Mouse (Mus musculus): Measurements from ENCODE around the gene Tanc1. TPM values are rescaled to one million over a fixed set of nuclear protein-coding genes. Genes with fewer than 3 reads are reported as not detected.
A peak's percentile ranks its signal among the peaks of the same experiment; 100 is the strongest.

Gene Tanc1
- polyA plus RNA-seq, 1 experiment from 2014 or later = 2.4 TPM

DNA sequence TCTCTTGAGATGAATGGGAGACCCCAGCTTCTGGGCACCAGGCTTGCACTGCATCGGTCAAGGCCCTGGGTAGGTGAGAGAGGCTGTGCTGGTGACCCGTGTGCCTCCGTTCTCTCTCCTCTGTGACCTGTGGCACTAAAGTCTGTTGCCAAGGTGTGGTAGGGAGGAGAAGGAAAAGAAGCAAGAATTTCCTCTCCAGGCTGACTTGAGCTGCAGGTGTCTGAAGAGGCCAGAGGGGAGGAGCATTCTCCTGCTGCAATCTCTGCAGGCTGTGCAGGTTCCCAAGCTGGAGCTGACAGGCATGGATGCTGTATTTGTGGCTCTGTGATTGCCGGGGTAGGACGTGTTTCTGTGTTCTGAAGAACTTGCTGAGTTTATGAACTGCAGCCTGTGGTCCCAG, 163.3 kb downstream of the Tanc1 start:
- no peak for ATAC-seq
- no peak overlapping the region for H3K27ac ChIP-seq (ENCODE audit: low read depth)
- no peak for TF ChIP-seq EP300 (IDR thresholded peaks at IDR 0.05; ENCODE audit: low read depth)
- no peak for TF ChIP-seq CTCF (IDR thresholded peaks at IDR 0.05; ENCODE audit: low read depth)

DNA sequence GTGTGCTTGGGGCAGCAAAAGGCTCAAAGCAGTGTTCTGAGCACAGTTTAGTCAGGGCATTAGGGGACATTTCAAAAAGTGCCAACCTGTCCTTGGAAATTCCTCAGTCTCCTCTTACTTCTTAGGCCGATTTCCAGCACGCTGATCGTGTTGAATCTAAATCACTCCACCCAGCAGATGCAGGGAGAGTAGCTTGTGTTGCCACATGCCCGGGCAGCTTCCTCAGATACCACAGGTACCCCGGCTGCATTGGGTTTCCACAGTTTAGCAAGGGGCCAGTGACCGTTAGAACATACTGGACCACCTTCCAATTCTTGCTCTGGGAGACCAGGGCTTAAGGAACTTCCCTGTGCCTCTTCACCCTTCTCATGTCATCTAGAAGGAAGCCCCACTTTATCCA, 164.0 kb downstream of the Tanc1 start:
- H3K27ac ChIP-seq (ENCODE audit: low read depth) = no peak overlapping the region
- DNase-seq = no peak
- no peaks in the 10 kb centered on the region; the same call in 1 of the 2 replicates for H3K36me3 ChIP-seq (replicated peaks; ENCODE audit: insufficient read depth, low read length)
- H3K27me3 ChIP-seq (ENCODE audit: insufficient read depth, low read length) = no peaks in the 10 kb centered on the region
- 0 out of 2 replicates have a peak, but pooled peaks cover 2% of the 10 kb centered on the region for H3K4me1 ChIP-seq (ENCODE audit: insufficient read depth)
- TF ChIP-seq EP300 (IDR thresholded peaks at IDR 0.05; ENCODE audit: low read depth) (no peak), CTCF (IDR thresholded peaks at IDR 0.05; ENCODE audit: low read depth) (no peak)
- no peak overlapping the region for H3K9ac ChIP-seq (replicated peaks)
- WGBS (ENCODE audit: insufficient replicate concordance) = 71% methylated on average over 6 of the region's 6 CpGs
- H3K4me2 ChIP-seq (ENCODE audit: low read depth, low read length) = no peak overlapping the region
- ATAC-seq = no peak
- H3K4me3 ChIP-seq (ENCODE audit: low read depth, low read length) = no peak overlapping the region
- no peaks in the 10 kb centered on the region for H3K9me3 ChIP-seq (ENCODE audit: low read length)

More for the DNA sequence above, 163.3 kb downstream of the Tanc1 start:
- no peak for DNase-seq
- H3K27me3 ChIP-seq (ENCODE audit: insufficient read depth, low read length) = no peaks in the 10 kb centered on the region
- H3K4me3 ChIP-seq (ENCODE audit: low read depth, low read length) = no peak overlapping the region
- 78% methylated on average over 5 of the region's 5 CpGs for WGBS (ENCODE audit: insufficient replicate concordance)
- no peak overlapping the region for H3K9ac ChIP-seq (replicated peaks)
- H3K4me2 ChIP-seq (ENCODE audit: low read depth, low read length) = no peak overlapping the region
- H3K36me3 ChIP-seq (replicated peaks; ENCODE audit: insufficient read depth, low read length) = no peaks in the 10 kb centered on the region; the same call in 1 of the 2 replicates
- H3K9me3 ChIP-seq (ENCODE audit: low read length) = no peaks in the 10 kb centered on the region
- 0 out of 2 replicates have a peak, but pooled peaks cover 2% of the 10 kb centered on the region for H3K4me1 ChIP-seq (ENCODE audit: insufficient read depth)

DNA sequence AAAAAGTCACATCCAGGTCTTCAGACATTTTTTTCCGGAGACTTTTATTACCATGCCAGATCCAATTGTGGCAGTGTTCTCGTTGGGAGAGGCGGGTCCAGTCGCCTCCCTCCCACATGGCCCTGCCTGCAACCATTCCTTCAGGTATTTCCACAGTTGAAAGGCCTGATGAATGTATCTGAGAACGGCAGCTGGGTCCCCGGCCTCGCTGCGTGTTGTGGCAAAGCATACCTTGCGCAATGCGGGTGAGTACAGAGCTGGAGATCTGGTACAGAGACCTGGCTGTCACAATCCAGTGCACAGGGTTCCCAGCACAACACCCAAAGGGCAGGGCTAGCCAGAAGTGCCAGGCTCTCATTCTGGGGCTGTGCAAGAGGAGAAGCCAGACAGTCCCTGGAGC, 167.5 kb downstream of the Tanc1 start:
- H3K27me3 ChIP-seq (ENCODE audit: insufficient read depth, low read length) = no peaks in the 10 kb centered on the region
- H3K9me3 ChIP-seq (ENCODE audit: low read length) = no peaks in the 10 kb centered on the region
- no peak overlapping the region for H3K4me2 ChIP-seq (ENCODE audit: low read depth, low read length)
- no peak for TF ChIP-seq CTCF (IDR thresholded peaks at IDR 0.05; ENCODE audit: low read depth)
- no peak for TF ChIP-seq EP300 (IDR thresholded peaks at IDR 0.05; ENCODE audit: low read depth)
- ATAC-seq = peak; percentile 93
- no peak overlapping the region for H3K4me3 ChIP-seq (ENCODE audit: low read depth, low read length)
- H3K36me3 ChIP-seq (replicated peaks; ENCODE audit: insufficient read depth, low read length) = no peaks in the 10 kb centered on the region
- DNase-seq = peak; percentile 68
- no peak overlapping the region for H3K27ac ChIP-seq (ENCODE audit: low read depth)
- H3K9ac ChIP-seq (replicated peaks) = no peak overlapping the region
- H3K4me1 ChIP-seq (ENCODE audit: insufficient read depth) = 0 out of 2 replicates have a peak, but pooled peaks cover 2% of the 10 kb centered on the region
- 64% methylated on average over 10 of the region's 10 CpGs for WGBS (ENCODE audit: insufficient replicate concordance)

DNA sequence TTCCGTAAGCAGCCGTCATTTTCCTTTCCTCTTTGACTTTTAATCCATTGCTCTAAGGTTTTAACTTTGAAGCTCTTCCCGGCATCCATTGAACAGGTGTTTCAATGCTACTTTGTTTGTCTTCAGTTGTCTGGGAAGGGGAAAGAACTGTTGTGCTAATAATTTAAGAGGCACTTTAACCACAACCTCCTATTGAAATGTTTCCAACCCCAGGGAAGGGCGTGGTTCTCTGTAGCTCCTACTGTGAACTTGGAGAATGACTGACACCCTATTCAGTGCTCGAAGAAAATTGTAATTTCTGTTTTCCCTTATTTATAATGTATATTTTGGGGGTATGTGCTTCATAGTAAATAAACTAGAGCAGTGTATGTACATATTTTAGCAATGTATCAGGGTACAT, 168.4 kb downstream of the Tanc1 start:
- TF ChIP-seq EP300 (IDR thresholded peaks at IDR 0.05; ENCODE audit: low read depth) (no peak), CTCF (IDR thresholded peaks at IDR 0.05; ENCODE audit: low read depth) (no peak)
- H3K9ac ChIP-seq (replicated peaks) = no peak overlapping the region
- 0 out of 2 replicates have a peak, but pooled peaks cover 2% of the 10 kb centered on the region for H3K4me1 ChIP-seq (ENCODE audit: insufficient read depth)
- WGBS (ENCODE audit: insufficient replicate concordance) = 71% methylated on average over 5 of the region's 5 CpGs
- H3K27me3 ChIP-seq (ENCODE audit: insufficient read depth, low read length) = no peaks in the 10 kb centered on the region
- H3K36me3 ChIP-seq (replicated peaks; ENCODE audit: insufficient read depth, low read length) = no peaks in the 10 kb centered on the region
- ATAC-seq (no peak), DNase-seq (no peak)
- H3K4me3 ChIP-seq (ENCODE audit: low read depth, low read length) = no peak overlapping the region
- H3K27ac ChIP-seq (ENCODE audit: low read depth) = no peak overlapping the region
- H3K4me2 ChIP-seq (ENCODE audit: low read depth, low read length) = no peak overlapping the region
- H3K9me3 ChIP-seq (ENCODE audit: low read length) = no peaks in the 10 kb centered on the region

DNA sequence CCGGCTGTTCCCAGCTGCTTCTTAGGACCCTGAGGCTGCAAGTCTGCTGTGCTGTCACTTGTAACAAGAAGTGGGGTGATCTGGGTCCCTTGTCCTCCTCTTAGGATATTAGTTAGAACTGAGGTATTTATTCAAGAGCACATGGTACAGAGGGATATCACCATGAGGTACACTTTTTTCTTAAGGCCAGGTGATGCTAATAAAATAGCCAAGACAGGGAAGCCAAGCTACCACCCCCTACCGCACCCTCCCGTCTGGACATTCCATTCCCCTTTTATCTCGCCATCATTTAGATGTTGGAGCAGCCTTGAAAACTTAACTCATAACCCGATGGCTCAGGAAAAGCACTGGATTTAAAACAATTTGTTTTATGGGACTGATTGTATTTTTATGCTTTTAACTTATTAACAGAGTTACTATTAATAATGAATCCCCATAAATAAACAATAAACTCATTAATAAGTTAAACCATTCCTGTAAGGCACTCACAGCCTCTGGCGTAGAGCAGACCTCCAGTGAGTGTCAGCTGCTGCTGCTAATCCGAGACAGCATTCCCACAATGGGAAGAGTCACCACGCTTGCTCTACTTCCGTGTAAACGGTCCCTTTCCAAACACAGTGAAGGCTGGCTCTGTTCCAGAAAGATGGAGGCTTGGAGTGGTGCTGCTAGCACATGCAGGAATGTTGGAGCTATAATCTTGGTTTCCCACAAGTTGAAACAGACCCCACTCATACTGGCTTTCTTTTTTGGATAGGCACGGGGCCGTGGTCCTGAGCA, 171.4 kb downstream of the Tanc1 start:
- peaks cover 7% of the 10 kb centered on the region; the same call in 1 of the 2 replicates for H3K36me3 ChIP-seq (replicated peaks; ENCODE audit: insufficient read depth, low read length)
- WGBS (ENCODE audit: insufficient replicate concordance) = 64% methylated on average over 12 of the region's 12 CpGs
- H3K27ac ChIP-seq (ENCODE audit: low read depth) = no peak overlapping the region
- H3K4me3 ChIP-seq (ENCODE audit: low read depth, low read length) = no peak overlapping the region
- DNase-seq = no peak
- no peaks in the 10 kb centered on the region for H3K27me3 ChIP-seq (ENCODE audit: insufficient read depth, low read length)
- H3K9ac ChIP-seq (replicated peaks) = no peak overlapping the region
- no peak overlapping the region for H3K4me2 ChIP-seq (ENCODE audit: low read depth, low read length)
- ATAC-seq = no peak
- TF ChIP-seq EP300 (IDR thresholded peaks at IDR 0.05; ENCODE audit: low read depth) = no peak
- no peak for TF ChIP-seq CTCF (IDR thresholded peaks at IDR 0.05; ENCODE audit: low read depth)
- no peaks in the 10 kb centered on the region for H3K9me3 ChIP-seq (ENCODE audit: low read length)
- H3K4me1 ChIP-seq (ENCODE audit: insufficient read depth) = 0 out of 2 replicates have a peak, but pooled peaks cover 2% of the 10 kb centered on the region

DNA sequence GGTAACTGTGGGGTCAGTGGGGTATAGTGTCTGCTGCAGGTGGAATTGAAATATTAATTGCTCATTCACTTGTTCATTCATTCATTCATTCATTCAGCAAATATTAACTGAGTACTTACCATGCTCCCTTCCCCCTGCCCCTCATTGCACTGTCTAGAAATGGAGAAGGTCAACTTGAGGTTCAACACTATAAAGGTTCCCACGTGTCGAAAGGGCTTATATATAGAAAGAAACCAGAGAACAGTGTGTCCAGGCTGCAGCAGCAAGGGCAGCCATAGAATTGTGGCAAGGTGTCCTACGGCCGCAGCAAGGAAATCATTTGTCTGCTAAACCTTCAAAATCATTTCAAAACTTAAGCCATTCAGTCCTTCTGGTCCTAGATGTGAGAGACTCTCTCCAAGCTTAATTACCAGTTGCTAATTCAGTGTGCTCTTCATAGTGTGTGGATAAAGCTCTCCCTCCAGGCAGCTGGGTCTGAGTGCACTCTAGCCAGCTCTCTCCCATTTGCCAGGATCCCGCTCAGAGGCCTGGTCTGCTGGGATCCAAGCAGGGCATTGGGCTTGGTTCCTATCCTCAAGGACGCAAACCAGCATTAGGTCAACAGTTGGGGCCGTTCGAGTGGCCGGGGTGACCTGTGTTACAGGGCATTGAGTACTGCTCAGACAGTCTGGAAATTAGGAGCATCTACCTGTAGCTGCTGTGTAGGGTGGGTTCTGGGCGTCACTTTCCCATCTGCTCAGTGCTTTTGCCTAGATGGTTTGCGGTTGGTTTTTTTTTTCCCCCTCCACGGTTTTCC, 172.2 kb downstream of the Tanc1 start:
- Histone ChIP-seq H3K9ac (replicated peaks) (no peak overlapping the region), H3K4me2 (ENCODE audit: low read depth, low read length) (no peak overlapping the region), H3K27ac (ENCODE audit: low read depth) (no peak overlapping the region), H3K4me3 (ENCODE audit: low read depth, low read length) (no peak overlapping the region), H3K27me3 (ENCODE audit: insufficient read depth, low read length) (no peaks in the 10 kb centered on the region), H3K36me3 (replicated peaks; ENCODE audit: insufficient read depth, low read length) (peaks cover 7% of the 10 kb centered on the region; the same call in 1 of the 2 replicates), H3K4me1 (ENCODE audit: insufficient read depth) (0 out of 2 replicates have a peak, but pooled peaks cover 2% of the 10 kb centered on the region), H3K9me3 (ENCODE audit: low read length) (no peaks in the 10 kb centered on the region)
- ATAC-seq (no peak), DNase-seq (no peak)
- TF ChIP-seq EP300 (IDR thresholded peaks at IDR 0.05; ENCODE audit: low read depth) (no peak), CTCF (IDR thresholded peaks at IDR 0.05; ENCODE audit: low read depth) (no peak)
- 65% methylated on average over 12 of the region's 12 CpGs for WGBS (ENCODE audit: insufficient replicate concordance)
